Mouse (Mus musculus) monocyte, adult 2 months (primary cell): ENCODE measurements around the gene Hist1h2ab.
A peak's percentile ranks its signal among the peaks of the same experiment; 100 is the strongest.
"Not testable (repeated sequence)": the region's sequence is repeated elsewhere in the genome, so short reads cannot be mapped to it uniquely, and the experiment has no call there.

ENCODE experiments used
- DNase-seq, 2 experiments: peaks; one replicate each; pipeline ENCODE4 v3.0.0; 2022; ENCODE audit warnings: low spot score in 2 of 2, low read depth in 1 of 2

Hist1h2ab gene

DNA sequence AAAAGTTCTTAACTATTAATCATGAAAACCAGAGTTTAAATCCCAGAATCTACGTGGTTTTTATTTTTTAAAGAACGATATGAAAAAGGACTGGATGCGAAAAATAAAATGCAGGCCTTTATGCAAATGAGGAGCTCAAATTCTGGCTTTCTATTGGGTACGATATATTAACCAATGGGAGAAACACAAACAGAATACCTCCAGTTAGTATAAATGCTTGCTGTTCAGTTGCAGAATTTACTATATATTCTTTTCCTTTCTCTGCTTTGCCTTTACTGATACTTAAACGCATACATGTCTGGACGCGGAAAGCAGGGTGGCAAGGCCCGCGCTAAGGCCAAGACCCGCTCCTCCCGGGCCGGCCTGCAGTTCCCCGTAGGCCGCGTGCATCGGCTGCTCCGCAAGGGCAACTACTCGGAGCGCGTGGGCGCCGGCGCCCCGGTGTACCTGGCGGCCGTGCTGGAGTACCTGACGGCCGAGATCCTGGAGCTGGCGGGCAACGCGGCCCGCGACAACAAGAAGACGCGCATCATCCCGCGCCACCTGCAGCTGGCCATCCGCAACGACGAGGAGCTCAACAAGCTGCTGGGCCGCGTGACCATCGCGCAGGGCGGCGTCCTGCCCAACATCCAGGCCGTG is at the start of gene Hist1h2ab:
Gene Hist1h2ab, plus strand, starts transcription at position 288 of the 639 bp plus-strand sequence.
- not testable (repeated sequence) for DNase-seq

DNA sequence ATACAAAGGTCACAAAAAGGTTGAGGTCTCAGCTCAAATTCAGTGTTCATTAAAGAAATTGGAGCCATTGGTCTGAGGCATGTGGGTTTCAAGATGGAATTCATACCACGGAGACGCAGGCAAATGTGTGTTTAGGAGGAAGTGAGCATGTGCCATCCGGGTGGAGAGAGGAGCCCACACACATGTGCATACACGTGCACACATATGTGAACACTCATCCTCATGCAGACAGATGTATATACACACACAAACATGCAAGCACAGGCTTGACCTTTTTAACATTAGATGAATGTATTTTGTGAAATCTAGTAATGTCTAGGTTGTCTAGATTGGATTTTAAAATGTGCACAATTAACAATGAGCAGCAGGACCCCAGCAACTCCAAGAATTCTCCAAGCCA is 48.7 kb upstream of the Hist1h2ab start:
- no peak for DNase-seq

DNA sequence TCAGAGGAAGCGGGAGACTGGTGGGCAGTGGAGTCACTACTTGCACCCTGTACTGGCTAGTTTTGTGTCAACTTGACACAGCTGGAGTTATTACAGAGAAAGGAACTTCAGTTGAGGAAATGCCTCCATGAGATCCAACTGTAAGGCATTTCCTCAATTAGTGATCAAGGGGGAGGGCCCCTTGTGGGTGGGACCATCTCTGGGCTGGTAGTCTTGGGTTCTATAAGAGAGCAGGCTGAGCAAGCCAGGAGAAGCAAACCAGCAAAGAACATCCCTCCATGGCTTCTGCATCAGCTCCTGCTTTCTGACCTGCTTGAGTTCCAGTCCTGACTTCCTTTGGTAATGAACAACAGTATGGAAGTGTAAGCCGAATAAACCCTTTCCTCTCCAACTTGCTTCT is 48.1 kb upstream of the Hist1h2ab start:
- not testable (repeated sequence) for DNase-seq

DNA sequence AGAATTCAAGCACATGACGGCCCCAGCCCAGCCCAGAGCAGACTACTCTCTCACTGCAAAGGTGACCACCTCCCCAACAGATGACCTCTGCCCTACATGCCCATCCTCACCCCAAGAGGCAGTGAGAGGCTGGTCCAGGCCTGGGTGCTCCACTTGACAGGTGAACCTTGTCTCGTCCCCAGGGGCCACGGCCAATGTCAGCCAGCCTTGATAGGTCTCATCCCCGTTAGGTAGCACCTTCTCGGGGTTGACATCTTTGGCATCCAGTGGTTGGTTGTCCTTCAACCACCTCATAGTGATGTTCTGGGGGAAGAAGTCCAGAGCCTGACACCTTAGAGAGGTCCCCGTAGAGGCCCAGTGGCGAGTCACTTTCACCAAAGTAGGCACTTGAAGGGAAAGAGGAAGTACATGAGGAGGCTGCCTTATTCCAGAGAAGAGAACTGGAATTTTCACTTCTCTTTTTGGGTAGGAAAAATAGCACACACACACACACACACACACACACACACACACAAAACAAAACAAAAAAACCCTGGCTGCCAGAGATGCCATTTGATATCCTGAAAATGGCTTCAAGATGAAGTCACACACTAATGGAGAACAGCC is 45.1 kb upstream of the Hist1h2ab start:
- no peak for DNase-seq

DNA sequence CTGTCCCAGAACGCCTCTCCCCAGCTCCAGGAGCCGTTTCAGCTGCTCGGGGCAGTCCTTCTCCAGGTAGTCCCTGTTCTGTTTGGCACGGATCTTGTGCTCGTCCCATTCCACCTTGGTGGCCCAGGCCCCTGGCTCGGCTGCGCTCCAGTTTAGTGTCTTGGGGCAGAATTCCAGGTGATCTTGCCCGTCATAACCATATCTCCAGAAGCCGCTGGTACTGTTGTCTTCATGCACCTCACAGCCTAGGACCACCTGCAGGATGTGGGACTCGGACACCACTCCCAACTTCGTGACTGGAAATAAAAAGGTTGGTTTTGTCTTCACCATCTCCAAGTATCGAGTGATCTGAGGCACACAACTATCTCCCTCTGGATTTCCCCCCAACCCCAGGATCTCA is 44.2 kb upstream of the Hist1h2ab start:
- no peak for DNase-seq

DNA sequence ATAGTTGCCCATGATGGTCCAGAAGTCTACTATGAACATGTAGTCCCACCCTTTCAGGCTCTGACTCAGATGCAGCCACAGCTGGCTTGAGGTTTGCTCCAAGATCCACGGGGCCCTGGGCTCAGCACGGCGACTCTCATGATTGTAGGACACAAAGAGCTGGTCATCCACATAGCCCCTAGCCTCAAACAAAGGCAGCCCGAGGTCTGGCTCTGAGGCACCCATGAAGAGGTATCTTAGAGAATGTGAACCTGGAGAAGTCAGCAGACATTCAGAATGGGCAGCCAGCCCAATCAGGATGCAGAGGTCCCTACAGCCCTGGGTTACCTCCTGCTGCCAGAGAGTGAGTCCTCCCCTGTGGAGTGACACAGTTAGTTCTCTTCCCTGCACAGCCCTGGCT is 42.9 kb upstream of the Hist1h2ab start:
- DNase-seq: no peak

DNA sequence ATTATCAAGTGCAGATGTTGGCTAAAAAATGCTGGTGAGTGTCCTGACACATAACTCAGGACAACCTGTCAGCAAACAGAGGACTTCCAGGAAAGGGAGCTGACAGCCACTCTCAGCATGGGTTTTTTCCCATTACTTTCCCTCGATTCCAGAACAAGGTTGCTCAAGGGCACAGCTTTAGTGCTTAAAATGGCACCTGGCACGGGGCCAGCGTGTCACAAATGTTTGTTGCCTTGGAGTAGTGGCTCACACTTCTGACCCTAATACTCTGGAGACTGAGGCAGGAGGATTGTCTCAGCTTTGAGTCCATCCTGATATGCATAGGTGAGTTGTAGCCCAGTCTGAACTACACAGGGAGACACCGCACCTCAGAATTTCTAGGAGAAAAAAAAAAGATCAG is 42.3 kb upstream of the Hist1h2ab start:
- DNase-seq: no peak

DNA sequence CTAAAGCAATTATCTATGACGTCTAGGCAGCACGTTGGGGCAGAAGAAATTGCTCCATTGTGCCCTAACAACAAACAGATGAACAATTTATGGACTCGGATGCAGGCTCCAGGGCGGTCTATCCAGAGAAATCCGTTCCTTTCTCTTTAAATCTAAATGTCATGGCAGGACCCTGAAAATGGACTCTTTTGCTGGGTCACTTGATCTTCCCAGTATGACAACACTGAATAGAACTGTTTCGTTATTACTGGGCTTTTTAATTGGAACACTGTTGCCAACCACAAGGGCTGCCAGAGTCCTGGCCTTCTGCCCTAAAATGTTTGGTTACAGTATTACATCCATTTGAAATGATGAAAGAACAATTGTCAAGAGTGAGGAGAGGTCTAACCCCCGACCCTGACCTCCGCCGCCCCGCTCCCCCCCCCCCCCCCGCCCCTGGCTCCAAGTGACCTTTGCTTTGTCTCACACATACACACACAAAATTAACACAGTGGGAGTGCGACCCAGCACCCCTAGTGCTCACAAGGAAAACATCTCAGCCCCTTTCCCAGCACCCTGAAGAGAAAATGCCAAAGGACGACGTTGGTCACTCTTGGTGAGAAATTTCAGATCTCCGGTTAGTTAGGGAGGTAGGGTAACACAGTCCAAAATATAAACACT is 41.1 kb upstream of the Hist1h2ab start:
- no peak for DNase-seq

DNA sequence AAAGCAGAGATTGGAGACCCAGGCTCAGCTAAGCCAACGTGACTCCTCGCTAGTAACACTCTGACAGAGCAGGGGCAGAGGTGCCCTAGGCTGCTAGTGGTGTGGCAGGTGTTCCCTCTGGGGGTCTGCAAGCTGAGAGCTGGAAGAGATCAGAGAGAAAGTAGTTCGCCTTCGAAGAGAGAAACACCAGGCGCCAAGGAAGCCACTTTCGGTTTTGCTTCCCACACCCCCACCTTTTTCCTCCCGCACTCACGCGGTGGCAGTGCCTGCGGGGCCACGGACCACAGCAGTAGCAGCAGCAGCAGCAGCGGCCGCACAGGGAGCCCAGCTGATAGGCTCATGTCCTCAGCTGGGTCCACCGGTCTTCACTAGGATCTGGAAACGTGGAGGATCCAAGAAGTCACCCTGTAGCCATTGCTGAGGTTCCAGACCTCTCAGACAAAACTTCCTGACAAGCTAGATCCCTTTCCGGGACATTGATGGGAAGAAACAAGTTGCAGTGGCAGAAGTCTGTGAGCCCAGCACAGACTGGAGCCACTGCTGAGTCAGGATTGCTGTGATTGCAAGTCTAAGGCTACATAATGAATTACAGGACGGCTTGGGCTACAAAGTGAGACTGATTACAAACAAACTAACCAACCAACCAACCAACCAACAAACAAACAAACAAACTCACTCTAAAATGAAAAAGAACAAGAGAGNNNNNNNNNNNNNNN is 40.4 kb upstream of the Hist1h2ab start, which contains the start of gene Hfe:
Gene Hfe, minus strand, starts transcription at position 481 of the 716 bp plus-strand sequence.
- DNase-seq: peak in 1 of 2 experiments; percentile 38

DNA sequence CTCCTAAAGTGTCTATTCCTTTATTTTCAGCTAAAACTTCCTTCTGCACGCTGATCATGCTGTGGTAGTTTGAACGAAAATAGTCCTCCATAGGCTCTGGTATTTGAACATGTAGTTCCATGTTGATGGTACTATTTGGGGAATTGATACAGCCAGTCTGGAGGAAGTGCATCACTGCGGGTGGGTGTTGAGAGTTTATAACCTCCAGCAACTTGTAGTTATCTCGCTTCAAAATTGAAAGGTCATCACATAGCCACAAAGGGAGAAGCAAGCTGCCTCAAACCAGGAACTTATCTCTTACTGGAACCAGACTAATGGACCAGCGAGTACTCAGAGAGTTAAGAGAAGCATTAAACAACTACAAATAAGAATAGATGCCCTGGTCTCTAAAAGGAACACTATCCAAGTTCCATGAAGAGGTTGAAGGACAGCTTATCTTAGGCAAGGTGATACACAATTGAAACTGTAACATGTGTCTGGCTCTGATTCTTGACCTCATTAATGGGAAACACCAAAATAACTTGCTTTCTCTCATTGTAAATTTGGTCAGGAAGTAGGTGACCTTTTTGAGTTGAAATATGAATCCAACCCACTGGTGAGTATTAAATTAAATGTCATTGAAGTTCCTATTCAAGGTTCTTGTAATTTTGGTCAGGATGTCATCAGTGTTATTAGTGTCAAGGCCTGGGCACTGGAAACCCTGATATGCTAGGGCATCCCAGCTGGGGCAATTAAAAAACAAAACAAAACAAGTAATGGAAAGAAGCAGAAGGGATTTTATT is 34.5 kb upstream of the Hist1h2ab start:
- no peak for DNase-seq

DNA sequence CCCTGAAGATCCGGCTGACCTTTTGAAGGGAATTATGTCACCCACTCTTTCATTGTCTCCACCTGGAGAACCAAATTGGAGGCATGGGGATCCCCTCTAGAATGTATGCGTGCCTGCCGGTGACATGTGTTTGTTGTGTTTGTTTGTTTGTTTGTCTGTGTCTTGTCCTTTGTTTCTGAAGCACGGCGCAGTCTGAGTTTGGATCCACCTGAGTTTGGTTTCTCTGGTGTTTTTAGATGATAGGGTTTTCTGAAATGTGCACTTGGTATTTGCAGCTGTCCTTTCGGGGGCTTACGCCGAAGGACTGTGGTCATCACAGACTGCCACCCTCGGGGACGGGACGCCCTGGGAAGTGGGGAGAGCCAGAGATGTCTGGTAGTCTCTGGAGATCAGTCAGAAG is 33.8 kb upstream of the Hist1h2ab start:
- no peak for DNase-seq

DNA sequence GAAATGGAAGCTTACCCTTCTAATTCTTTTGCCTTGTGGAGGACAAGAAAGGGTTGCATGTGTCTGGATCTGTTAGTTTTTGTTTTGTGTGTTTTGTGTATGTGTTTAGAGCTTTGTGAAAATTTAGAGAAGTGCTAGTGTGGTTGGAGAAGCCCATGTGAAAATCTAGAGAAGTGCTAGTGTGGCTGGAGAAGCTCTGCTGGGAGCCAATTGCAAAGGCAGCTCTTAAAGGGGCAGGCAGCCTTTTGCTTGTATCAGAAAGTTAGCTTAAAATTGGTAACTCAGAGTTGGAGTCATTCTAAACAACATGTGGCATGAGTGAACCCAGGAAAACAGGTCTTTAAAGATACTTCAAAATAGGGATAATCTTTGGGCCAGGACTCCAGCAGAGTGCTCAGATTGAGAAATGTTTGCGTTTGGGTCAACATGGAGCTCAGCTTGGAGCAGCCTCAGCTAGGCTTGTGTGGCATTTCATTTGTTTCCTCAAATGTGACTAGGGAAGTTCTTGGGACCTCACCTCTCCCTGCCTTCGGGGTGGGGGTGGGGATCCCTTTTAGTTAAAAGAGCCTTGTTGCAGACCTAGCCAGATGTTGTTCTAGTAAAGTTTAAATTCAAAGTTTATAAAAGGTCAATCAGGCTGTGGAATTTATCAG is 33.2 kb upstream of the Hist1h2ab start:
- DNase-seq: not testable (repeated sequence)

DNA sequence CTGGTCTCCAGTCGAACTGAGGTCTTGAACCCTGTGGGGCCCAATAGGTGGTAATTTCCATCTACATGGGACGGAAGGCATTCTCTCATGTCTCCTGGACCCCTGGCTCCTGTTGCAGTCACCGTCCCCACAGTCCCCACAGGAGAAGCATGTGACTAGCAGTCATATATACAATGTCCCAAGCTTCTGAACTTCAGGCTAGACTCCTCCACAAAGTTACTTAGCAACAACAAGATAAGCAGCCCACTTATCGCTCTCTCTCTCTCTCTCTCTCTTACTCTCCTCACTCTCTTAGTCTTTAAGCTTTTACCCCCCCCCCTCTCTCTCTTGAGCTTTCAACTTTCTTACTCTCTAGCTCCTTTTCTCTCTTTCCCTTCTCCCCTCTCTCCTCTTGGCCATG is 26.7 kb upstream of the Hist1h2ab start:
- no peak for DNase-seq

DNA sequence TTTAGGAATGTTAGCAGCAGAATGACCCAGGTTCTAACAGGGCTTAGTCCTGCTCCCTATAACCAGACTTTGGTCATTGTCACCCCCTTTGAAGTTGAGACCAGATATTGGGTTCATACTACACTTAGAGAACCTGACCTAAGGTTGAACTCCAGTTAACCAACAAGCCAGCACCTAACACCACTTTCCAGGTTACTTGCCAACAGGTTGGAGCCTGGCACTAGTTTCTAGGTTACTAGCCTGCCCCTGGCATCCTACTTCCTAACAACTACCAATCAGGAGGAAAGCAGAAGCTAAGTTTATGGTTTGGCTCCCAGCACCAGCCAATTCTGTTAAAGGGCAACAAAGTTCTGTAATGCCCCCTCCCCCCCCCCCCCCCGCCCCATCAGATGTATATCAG is 25.7 kb upstream of the Hist1h2ab start:
- no peak for DNase-seq

DNA sequence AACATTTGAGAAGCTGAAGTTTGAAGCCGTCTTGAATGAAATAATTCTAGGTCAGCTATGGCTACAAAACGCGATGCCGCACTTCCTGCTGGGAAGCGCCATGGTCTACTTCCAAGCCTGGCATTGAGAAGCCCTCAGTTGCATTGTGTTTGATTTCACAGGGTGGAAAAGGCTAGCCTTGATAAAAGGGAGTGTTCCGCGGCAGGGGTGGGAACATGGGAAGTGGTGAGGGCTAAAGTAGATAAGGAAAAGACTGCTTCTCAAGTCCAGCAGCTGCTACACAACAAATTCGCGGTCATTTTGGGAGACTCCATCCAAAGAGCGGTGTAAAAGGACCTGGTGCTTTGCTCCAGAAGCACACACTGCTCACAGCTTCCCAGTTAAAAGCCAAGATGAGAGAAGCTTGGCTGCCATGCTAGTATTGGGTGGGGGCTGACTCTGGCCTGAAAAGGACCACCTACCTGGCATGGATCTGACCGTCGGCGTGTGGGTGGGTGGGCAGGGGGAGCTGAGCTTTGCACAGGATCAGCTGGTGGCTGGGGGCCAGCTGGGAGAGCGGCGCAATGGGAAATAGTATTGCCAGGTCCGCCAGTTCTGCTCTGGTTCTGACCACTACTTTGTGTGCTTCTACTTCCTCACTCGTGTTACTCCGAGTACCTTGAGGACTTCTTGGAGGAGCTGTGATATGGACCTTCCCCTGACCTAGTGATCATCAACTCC is 22.3 kb upstream of the Hist1h2ab start:
- no peak for DNase-seq

DNA sequence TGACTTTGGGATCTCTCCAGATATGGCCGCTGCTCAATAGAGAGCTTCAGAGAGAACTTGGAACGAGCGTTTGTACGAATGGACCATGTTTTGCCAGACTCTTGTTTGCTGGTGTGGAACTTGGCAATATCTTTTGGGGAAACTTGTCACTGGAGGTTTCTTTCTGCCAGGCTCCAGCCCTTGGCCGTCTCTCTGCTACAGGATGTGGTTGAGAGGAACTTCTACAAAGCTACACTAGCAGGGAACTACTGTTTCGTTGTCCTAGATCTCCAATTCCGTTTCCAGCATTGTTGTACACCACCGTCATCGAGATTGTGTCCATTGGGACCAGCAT is 21.8 kb upstream of the Hist1h2ab start:
- no peak for DNase-seq

DNA sequence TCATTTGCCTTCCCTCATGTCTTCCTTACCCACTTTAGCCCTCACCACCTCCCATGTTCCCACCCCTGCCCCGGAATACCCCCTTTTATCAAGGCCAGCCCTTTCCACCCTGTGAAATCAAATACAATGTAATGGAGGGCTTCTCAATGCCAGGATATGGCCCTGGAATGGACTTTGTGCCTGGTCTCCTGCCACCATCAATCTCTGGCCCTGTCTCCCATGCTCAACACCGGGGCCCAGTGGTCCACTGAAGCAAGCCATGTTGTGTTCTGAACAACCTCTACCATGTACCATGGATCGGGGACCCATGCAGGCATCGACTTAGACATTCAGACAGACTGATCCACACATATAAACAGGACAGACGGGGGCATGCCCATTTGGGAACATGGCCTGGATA is 21.2 kb upstream of the Hist1h2ab start:
- no peak for DNase-seq

DNA sequence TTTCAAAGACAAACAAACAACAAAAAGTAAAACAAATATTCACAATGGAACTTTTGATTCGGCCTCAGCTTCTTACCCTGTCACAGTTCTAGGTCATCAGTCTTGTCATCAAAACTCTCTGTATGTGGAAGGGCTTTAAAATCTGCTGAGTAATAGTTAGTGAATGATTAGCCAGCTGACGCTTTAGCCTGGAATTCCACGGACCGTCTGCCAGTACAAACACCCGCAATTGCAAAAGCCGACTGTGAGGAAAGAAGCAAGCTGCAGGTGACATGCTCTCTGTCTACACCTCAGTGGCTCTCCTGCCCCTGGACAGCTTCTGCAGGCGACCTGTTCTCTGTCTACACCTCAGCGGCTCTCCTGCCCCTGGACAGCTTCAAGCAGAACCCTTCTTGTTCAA is 20.4 kb upstream of the Hist1h2ab start:
- DNase-seq: no peak

DNA sequence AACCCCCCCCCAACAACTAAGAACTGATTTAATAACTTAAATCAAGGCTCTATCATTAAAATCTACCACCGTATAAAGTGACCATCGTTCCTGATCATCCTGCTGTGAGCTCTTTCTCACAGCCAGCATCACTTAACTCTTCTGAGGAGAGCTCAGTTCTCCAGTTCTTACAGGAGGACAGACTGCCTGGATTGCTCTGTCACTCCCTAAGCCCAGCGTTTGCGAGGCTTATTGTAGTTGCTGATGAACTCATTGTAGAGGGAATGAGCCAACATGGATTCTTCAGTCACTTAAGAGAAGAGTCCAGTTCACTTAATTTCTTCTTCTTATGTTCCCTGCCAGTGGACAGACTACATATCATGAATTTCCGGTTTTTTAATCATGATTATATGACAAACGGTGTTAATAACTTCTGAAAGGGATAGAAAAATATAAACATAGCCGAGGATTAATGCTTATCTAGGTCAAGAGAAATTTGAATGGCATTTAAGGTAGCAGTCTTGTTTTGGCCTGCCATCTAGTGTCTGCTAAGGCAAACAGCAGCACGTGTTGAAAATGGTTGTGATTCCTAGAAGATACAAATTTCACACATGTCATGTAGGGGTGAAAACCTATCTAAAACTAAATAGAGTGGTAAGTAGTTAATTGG is 18.6 kb upstream of the Hist1h2ab start:
- no peak for DNase-seq

DNA sequence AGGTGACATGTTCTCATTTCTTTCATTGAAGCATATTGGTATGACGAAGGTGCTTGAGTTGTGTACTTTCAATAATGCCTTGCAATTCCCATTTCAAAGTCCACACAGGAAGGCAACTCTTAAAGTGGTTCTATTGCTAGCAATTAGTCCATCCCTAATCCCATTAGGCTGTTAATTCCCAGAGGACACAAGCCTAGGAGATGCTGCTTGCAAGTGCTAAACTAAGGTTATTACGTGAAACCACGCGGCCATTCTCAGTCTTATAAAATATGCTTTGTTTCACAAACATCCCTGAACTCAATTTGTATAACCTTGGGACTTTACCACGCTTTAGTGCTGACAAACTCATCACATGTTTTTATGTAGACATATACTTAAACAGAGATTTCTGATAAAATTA is 13.8 kb upstream of the Hist1h2ab start:
- DNase-seq: no peak
